ENCODE assay signal across 17 mouse cellular contexts in the genomic region with DNA sequence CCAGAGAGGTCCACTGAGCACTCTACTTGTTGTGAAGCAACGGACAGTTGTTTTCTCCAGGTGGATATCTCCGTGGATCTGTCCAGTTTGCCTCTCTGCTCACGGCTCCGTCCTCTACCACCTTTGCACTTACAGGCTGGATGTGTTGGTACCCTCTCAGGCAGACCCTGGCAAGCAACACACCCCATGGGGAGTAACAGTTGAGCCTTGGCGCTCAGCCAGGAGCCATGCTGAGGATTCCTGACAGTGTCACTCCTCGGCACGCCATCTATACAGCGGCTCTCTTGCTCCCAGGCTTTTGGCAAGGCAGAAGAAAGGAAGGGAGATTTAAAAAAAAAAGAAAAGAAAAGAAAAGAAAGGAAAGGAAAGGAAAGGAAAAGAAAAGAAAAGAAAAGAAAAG. TPM values are rescaled to one million over a fixed set of nuclear protein-coding genes. Genes with fewer than 3 reads are reported as not detected.
DNase-seq lines count a peak whose midpoint lies in the region; ATAC-seq lines count a peak whose summit lies in the region.
"Had no signal": no experiment of that assay in that cellular context is flagged by ENCODE, and none has a peak within 500 bp of the region (broad histone marks: within the 10 kb centered on the region; RNA-seq: fewer than 3 reads in every experiment).

No protein-coding gene starts in this region.

- no peaks in the 10 kb centered on the region for H3K9me3 ChIP-seq in forebrain, embryonic 14.5 days (replicated peaks; ENCODE audit: control insufficient read depth, low read length)
- no peaks in the 10 kb centered on the region for H3K9me3 ChIP-seq in forebrain, embryonic 12.5 days
- H3K9me3 ChIP-seq: embryonic facial prominence, embryonic 13.5 days; limb, embryonic 10.5 days had no signal

- intact Hi-C loops in left cerebral cortex, postnatal 4 days (cut with DNase I): no loop called here
- intact Hi-C loops in left cerebral cortex, postnatal 14 days (cut with DNase I): no loop called here

- no peak overlapping the region for H3K9ac ChIP-seq in forebrain, embryonic 14.5 days (ENCODE audit: low read length)
- no peak overlapping the region for H3K9ac ChIP-seq in forebrain, embryonic 12.5 days

- 47% methylated on average over 8 of the region's 8 CpGs for WGBS in forebrain, embryonic 14.5 days
- WGBS in forebrain, embryonic 12.5 days: 74% methylated on average over 8 of the region's 8 CpGs

- DNase-seq in forebrain, embryonic 14.5 days (ENCODE audit: low spot score): peak; percentile 57
- peak; percentile 70 for DNase-seq in left cerebral cortex, postnatal 4 days
- DNase-seq in left cerebral cortex, postnatal 14 days (ENCODE audit: low spot score in 2 of 2): no peak
- peak; percentile 19 for DNase-seq in right cerebral cortex, postnatal 14 days
- no peak for DNase-seq in right cerebral cortex, postnatal 36 days (ENCODE audit: low spot score in 2 of 2)
- peak; percentile 42 to 61 for DNase-seq in cerebellum, postnatal 25 days
- DNase-seq in embryo, embryonic 11 days: no peak
- DNase-seq: adrenal gland, adult 8-10 months; gastrocnemius, postnatal 36 days; kidney, adult 2 months; lung, adult 2 months had no signal

- no peak overlapping the region for H3K4me3 ChIP-seq in forebrain, embryonic 14.5 days (ENCODE audit: low read depth, low read length)
- no peak overlapping the region for H3K4me3 ChIP-seq in forebrain, embryonic 12.5 days (replicated peaks)
- H3K4me3 ChIP-seq: embryonic facial prominence, embryonic 13.5 days; limb, embryonic 10.5 days had no signal

- H3K36me3 ChIP-seq in forebrain, embryonic 14.5 days (ENCODE audit: control insufficient read depth, insufficient read depth, low read length): no peaks in the 10 kb centered on the region
- H3K36me3 ChIP-seq in forebrain, embryonic 12.5 days (replicated peaks): no peaks in the 10 kb centered on the region
- H3K36me3 ChIP-seq: limb, embryonic 10.5 days had no signal

- no peak overlapping the region for H3K27ac ChIP-seq in forebrain, embryonic 14.5 days (ENCODE audit: low read depth, low read length)
- H3K27ac ChIP-seq in forebrain, embryonic 12.5 days: no peak overlapping the region
- H3K27ac ChIP-seq: embryonic facial prominence, embryonic 13.5 days had no signal

- H3K4me1 ChIP-seq in forebrain, embryonic 14.5 days (ENCODE audit: control insufficient read depth, insufficient read depth, low read length): peaks cover 30% of the 10 kb centered on the region
- peaks cover 33% of the 10 kb centered on the region for H3K4me1 ChIP-seq in forebrain, embryonic 12.5 days

- peaks cover 6% of the 10 kb centered on the region; the same call in 1 of the 2 replicates for H3K27me3 ChIP-seq in forebrain, embryonic 14.5 days (replicated peaks; ENCODE audit: control insufficient read depth, insufficient read depth, low read length)
- peaks cover 89% of the 10 kb centered on the region for H3K27me3 ChIP-seq in forebrain, embryonic 12.5 days
- H3K27me3 ChIP-seq: CH12.LX; embryonic facial prominence, embryonic 13.5 days had no signal

- no peak for ATAC-seq in forebrain, embryonic 14.5 days
- no peak for ATAC-seq in forebrain, embryonic 12.5 days (ENCODE audit: low FRiP score)

- H3K4me2 ChIP-seq in forebrain, embryonic 14.5 days (ENCODE audit: low read length): no peak overlapping the region
- no peak overlapping the region for H3K4me2 ChIP-seq in forebrain, embryonic 12.5 days
- H3K4me2 ChIP-seq: embryonic facial prominence, embryonic 13.5 days; heart, embryonic 11.5 days; liver, embryonic 11.5 days had no signal

RNA-seq across cellular contexts. Expression of a gene that starts 45.7 kb away (rescaled TPM):
- polyA plus RNA-seq in forebrain, embryonic 14.5 days (2014; fragmentation: Nextera tagmentation; extraction: Ambion mirVana): 4.0 and 4.7 TPM in 2 replicates
- polyA plus RNA-seq in forebrain, embryonic 12.5 days (2016; fragmentation: Nextera tagmentation; extraction: Ambion mirVana): 4.6 and 4.7 TPM in 2 replicates
- 10 to 100 TPM; 31.0 to 37.3 TPM for total RNA-seq in left cerebral cortex, postnatal 4 days (2021)
- total RNA-seq in left cerebral cortex, postnatal 14 days (2021): 10 to 100 TPM; 32.3 to 34.8 TPM

RNA-seq across cellular contexts. Expression of a gene that starts 54.0 kb away (rescaled TPM):
- 49.0 and 50.1 TPM in 2 replicates for polyA plus RNA-seq in forebrain, embryonic 14.5 days (2014; fragmentation: Nextera tagmentation; extraction: Ambion mirVana)
- 45.5 and 47.1 TPM in 2 replicates for polyA plus RNA-seq in forebrain, embryonic 12.5 days (2016; fragmentation: Nextera tagmentation; extraction: Ambion mirVana)
- total RNA-seq in left cerebral cortex, postnatal 4 days (2021): 10 to 100 TPM; 34.9 to 41.2 TPM
- 10 to 100 TPM; 58.3 to 72.0 TPM for total RNA-seq in left cerebral cortex, postnatal 14 days (2021)

RNA-seq across cellular contexts. Expression of a gene that starts 54.0 kb away (rescaled TPM):
- 11.5 and 13.0 TPM in 2 replicates for polyA plus RNA-seq in forebrain, embryonic 14.5 days (2014; fragmentation: Nextera tagmentation; extraction: Ambion mirVana)
- polyA plus RNA-seq in forebrain, embryonic 12.5 days (2016; fragmentation: Nextera tagmentation; extraction: Ambion mirVana): 18.1 and 18.2 TPM in 2 replicates
- 1 to 10 TPM; 5.5 to 6.6 TPM for total RNA-seq in left cerebral cortex, postnatal 4 days (2021)
- 1 to 10 TPM; 7.6 to 7.7 TPM for total RNA-seq in left cerebral cortex, postnatal 14 days (2021)

Comparison
In these comparisons a context has a peak if more than half of its experiments do, and no peak if none do; other contexts are left out.
1. DNase-seq: peak in forebrain, embryonic 14.5 days (single experiment), left cerebral cortex, postnatal 4 days (single experiment), right cerebral cortex, postnatal 14 days (single experiment) and cerebellum, postnatal 25 days (2 of 2); none in left cerebral cortex, postnatal 14 days (0 of 2), right cerebral cortex, postnatal 36 days (0 of 2) and embryo, embryonic 11 days (single experiment).